Mouse (Mus musculus) neural tube, embryonic 14.5 days (tissue): Measurements from ENCODE around the gene Hoxd3. TPM values are rescaled to one million over a fixed set of nuclear protein-coding genes. Genes with fewer than 3 reads are reported as not detected.

Experiments
- ATAC-seq: fragments of 200-750 bp; cut with Nextera tagmentation; 2 replicates; pipeline ENCODE4 v1.8.0; 2017; ENCODE audit warnings: low read depth, mild to moderate bottlenecking, moderate TSS enrichment, moderate library complexity
- H3K27ac ChIP-seq: fragments of 300-500 bp; sonication (generic); 2 replicates; pipeline ENCODE4 v1.5.1; 2014; ENCODE audit warnings: low read depth, mild to moderate bottlenecking, control low read depth, low read length, moderate library complexity, mixed read lengths
- H3K27me3 ChIP-seq: fragments of 300-500 bp; sonication (generic); 2 replicates; pipeline ENCODE4 v1.6.1; 2014; ENCODE audit warnings: low read length; ENCODE audit not compliant: control insufficient read depth, insufficient read depth
- H3K36me3 ChIP-seq: fragments of 300-500 bp; sonication (generic); 2 replicates; pipeline ENCODE4 v1.6.1; 2014; ENCODE audit warnings: low read length, mixed read lengths; ENCODE audit not compliant: control insufficient read depth, insufficient read depth
- H3K4me1 ChIP-seq: fragments of 300-500 bp; sonication (generic); 2 replicates; pipeline ENCODE4 v1.6.1; 2014; ENCODE audit warnings: low read length; ENCODE audit not compliant: control insufficient read depth, insufficient read depth
- H3K4me2 ChIP-seq: fragments of 300-500 bp; sonication (generic); 2 replicates; pipeline ENCODE4 v1.6.1; 2014; ENCODE audit warnings: mild to moderate bottlenecking, low read depth, low read length, control low read depth
- H3K4me3 ChIP-seq: fragments of 300-500 bp; sonication (generic); 2 replicates; pipeline ENCODE4 v1.5.1; 2014; ENCODE audit warnings: low read depth, low read length, control low read depth, mixed read lengths
- H3K9ac ChIP-seq: fragments of 300-500 bp; sonication (generic); replicated peaks from 2 replicates; pipeline ENCODE4 v1.6.1; 2014; ENCODE audit warnings: low read depth, mild to moderate bottlenecking, control low read depth, low read length, mixed read lengths
- H3K9me3 ChIP-seq: fragments of 300-500 bp; sonication (generic); 2 replicates; pipeline ENCODE4 v1.6.1; 2016; ENCODE audit warnings: low read length; ENCODE audit not compliant: control insufficient read depth
- WGBS: fragments of 180-500 bp; shearing (Covaris S2); extraction: QIAGEN DNeasy Blood & Tissue Kit; methylation state at CpG from one replicate; pipeline ENCODE4 v1.1.7; 2014; 5-methylcytosine and 5-hydroxymethylcytosine counted together
- polyA plus RNA-seq: library from polyadenylated mRNA; unstranded; fragments of >200 nt; fragmentation: Nextera tagmentation; extraction: Ambion mirVana; gene quantifications from 2 replicates; pipeline ENCODE4 v1.2.1, GENCODE M21; 2014

Hoxd3 gene
- polyA plus RNA-seq, 1 experiment from 2014 or later: 13.5 TPM

GRCm38 (mm10) chr2:74760146-74760545, 48.4 kb downstream of the Hoxd3 start:
- ATAC-seq: no peak
- 6% methylated on average over 1 of the region's 1 CpGs for WGBS
- H3K27me3 ChIP-seq: peaks cover 5% of the 10 kb centered on the region; the same call in 1 of the 2 replicates

GRCm38 (mm10) chr2:74761941-74762340, 50.2 kb downstream of the Hoxd3 start:
- Histone ChIP-seq H3K27ac (no peak overlapping the region), H3K4me3 (0 out of 2 replicates have a peak overlapping the region, but pooled peaks have one; percentile 52), H3K4me1 (peaks cover 11% of the 10 kb centered on the region; the same call in 1 of the 2 replicates), H3K9ac (no peak overlapping the region), H3K4me2 (peak overlapping the region; percentile 100), H3K36me3 (no peaks in the 10 kb centered on the region), H3K9me3 (no peaks in the 10 kb centered on the region), H3K27me3 (peaks cover 5% of the 10 kb centered on the region; the same call in 1 of the 2 replicates)
- ATAC-seq: no peak
- WGBS: 2% methylated on average over 13 of the region's 13 CpGs

More at GRCm38 (mm10) chr2:74760146-74760545, 48.4 kb downstream of the Hoxd3 start:
- Histone ChIP-seq H3K9me3 (no peaks in the 10 kb centered on the region), H3K4me2 (no peak overlapping the region), H3K4me1 (peaks cover 11% of the 10 kb centered on the region; the same call in 1 of the 2 replicates), H3K4me3 (no peak overlapping the region), H3K9ac (no peak overlapping the region), H3K27ac (no peak overlapping the region), H3K36me3 (no peaks in the 10 kb centered on the region)

DNA sequence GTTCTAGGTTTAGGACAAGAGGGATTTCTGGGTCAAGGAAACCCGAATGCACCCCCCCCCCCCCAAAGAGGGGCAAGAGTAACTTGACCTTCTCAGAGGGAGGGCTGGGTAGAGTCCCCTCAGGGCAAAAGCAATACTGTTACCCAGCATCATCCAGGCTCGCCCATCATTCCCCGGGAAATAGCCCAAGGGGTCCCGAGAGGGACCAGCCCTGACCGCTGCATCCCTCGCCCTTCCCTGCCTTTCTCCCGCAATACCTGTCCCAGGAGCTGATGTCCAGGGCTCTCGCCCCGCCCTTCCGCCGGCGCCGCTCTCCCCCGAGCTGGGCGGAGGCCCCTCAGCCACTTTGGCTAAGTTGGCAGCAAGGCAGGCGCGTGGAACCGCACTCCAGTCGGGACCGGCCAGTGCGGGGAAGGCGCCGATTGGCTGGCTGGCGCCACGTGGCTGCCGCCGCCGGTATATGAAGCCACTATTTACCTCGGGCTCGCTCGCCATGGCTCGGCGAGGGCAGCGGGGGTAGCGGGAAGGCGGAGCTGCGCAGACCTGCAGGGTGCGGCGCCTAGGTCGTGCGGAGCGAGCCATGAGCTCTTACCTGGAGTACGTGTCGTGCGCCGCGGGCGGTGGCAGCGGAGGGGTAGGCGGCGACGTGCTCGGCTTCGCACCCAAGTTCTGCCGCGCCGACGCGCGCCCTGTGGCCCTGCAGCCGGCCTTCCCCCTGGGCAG, 51.0 kb downstream of the Hoxd3 start, which contains the start of gene Hoxd1:
TSS of gene Hoxd1 (plus strand) at position 459 of the 723 bp plus-strand sequence.
- Histone ChIP-seq H3K36me3 (no peaks in the 10 kb centered on the region), H3K9ac (peak within 1 kb of the TSS; percentile 41), H3K4me1 (peaks cover 11% of the 10 kb centered on the region; the same call in 1 of the 2 replicates), H3K4me2 (peak within 1 kb of the TSS; percentile 100), H3K27ac (no peak within 1 kb of the TSS), H3K27me3 (peaks cover 5% of the 10 kb centered on the region; the same call in 1 of the 2 replicates), H3K9me3 (no peaks in the 10 kb centered on the region), H3K4me3 (peak within 1 kb of the TSS; percentile 52)
- ATAC-seq: peak; percentile 95
- WGBS: under 1% methylated on average over 55 of the region's 61 CpGs

DNA sequence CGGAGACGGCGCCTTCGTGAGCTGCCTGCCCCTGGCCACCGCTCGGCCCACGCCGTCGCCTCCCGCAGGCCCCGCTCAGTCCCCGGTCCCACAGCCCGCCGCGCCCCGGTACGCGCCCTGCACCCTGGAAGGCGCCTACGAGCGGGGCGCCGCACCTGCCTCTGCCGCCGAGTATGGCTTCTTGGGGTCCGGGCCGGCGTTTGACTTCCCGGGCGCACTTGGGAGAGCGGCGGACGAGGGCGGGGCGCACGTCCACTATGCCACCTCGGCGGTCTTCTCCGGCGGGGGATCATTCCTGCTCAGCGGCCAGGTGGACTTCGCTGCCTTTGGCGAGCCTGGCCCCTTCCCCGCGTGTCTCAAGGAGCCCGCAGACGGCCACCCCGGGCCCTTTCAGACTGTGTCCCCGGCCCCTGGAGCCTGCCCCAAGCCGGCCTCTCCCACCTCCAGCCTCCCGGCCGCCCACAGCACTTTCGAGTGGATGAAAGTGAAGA, 51.6 kb downstream of the Hoxd3 start:
- peak overlapping the region; percentile 52 for H3K4me3 ChIP-seq
- H3K4me1 ChIP-seq: peaks cover 11% of the 10 kb centered on the region; the same call in 1 of the 2 replicates
- H3K4me2 ChIP-seq: peak overlapping the region; percentile 100
- H3K36me3 ChIP-seq: no peaks in the 10 kb centered on the region
- H3K27ac ChIP-seq: no peak overlapping the region
- H3K9ac ChIP-seq: peak overlapping the region; percentile 41
- peaks cover 5% of the 10 kb centered on the region; the same call in 1 of the 2 replicates for H3K27me3 ChIP-seq
- no peaks in the 10 kb centered on the region for H3K9me3 ChIP-seq
- ATAC-seq: peak; percentile 62; the same call in 1 of the 2 replicates
- WGBS: under 1% methylated on average over 53 of the region's 53 CpGs

DNA sequence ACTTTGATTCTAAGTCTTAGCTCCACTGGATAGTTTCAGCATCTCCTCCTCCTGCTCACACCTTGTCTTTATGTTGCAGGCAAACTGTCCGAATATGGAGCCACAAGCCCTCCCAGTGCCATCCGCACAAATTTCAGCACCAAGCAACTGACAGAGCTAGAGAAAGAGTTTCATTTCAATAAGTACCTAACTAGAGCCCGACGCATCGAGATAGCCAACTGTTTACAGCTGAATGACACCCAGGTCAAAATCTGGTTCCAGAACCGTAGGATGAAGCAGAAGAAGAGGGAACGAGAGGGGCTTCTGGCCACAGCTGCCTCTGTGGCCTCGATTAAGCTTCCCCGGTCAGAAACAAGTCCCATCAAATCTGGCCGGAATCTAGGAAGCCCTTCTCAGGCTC, 52.2 kb downstream of the Hoxd3 start:
- Histone ChIP-seq H3K9me3 (no peaks in the 10 kb centered on the region), H3K27me3 (peaks cover 5% of the 10 kb centered on the region; the same call in 1 of the 2 replicates), H3K4me2 (no peak overlapping the region), H3K4me1 (peaks cover 11% of the 10 kb centered on the region; the same call in 1 of the 2 replicates), H3K9ac (no peak overlapping the region), H3K4me3 (peak overlapping the region; percentile 52), H3K36me3 (no peaks in the 10 kb centered on the region), H3K27ac (no peak overlapping the region)
- no peak for ATAC-seq
- WGBS: 52% methylated on average over 10 of the region's 10 CpGs

DNA sequence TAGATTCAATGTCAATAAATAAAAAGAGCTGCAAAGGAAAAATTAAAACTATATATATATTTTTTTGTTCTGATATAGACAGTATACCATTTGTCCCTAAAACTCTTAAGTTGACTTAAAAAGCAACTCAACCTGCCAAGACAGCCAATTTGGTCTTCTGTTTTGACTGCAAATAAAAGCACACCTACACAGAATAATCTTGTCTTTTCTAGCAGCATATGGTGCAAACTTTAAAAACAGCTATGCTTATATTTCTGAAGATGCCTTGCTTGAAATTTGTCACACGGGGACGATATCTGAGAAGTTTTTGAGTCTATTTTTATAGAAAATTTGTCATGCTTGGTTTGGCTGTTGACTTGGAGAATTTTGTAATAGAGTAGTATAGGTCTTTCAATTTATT, 62.6 kb downstream of the Hoxd3 start:
- 91% methylated on average over 2 of the region's 2 CpGs for WGBS
- ATAC-seq: no peak
- H3K9ac ChIP-seq: no peak overlapping the region

GRCm38 (mm10) chr2:74777536-74778275, 66.0 kb downstream of the Hoxd3 start:
- Histone ChIP-seq H3K27ac (no peak overlapping the region), H3K36me3 (no peaks in the 10 kb centered on the region), H3K4me1 (no peaks in the 10 kb centered on the region), H3K4me2 (no peak overlapping the region), H3K27me3 (no peaks in the 10 kb centered on the region), H3K4me3 (no peak overlapping the region), H3K9me3 (no peaks in the 10 kb centered on the region), H3K9ac (no peak overlapping the region)
- 69% methylated on average over 13 of the region's 13 CpGs for WGBS
- no peak for ATAC-seq

More for the DNA sequence above, 62.6 kb downstream of the Hoxd3 start:
- H3K9me3 ChIP-seq: no peaks in the 10 kb centered on the region
- H3K4me2 ChIP-seq: no peak overlapping the region
- H3K36me3 ChIP-seq: no peaks in the 10 kb centered on the region
- no peaks in the 10 kb centered on the region for H3K27me3 ChIP-seq
- no peak overlapping the region for H3K27ac ChIP-seq
- H3K4me3 ChIP-seq: no peak overlapping the region
- no peaks in the 10 kb centered on the region for H3K4me1 ChIP-seq

DNA sequence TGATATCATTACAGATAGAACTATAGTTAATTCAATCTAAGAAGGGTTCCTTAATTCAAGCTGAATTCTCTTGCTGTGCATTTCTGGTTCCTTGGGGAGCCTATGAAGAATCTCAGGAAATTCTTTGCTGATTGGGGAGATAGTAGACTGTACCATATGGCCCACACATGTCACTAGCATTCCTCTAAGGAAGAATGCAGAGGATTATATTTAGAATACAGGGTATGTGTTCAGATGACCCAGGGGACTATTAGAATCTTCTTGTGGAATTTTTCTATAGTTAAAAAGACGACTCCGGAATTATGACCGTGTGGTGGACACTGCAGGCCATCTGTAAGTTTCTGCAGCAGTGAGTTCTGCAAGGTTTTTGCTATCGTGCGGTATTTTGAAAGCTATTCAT, 69.7 kb downstream of the Hoxd3 start:
- Histone ChIP-seq H3K4me3 (no peak overlapping the region), H3K9ac (no peak overlapping the region), H3K36me3 (no peaks in the 10 kb centered on the region), H3K4me2 (no peak overlapping the region), H3K9me3 (no peaks in the 10 kb centered on the region), H3K4me1 (no peaks in the 10 kb centered on the region), H3K27ac (no peak overlapping the region), H3K27me3 (no peaks in the 10 kb centered on the region)
- no peak for ATAC-seq
- WGBS: 75% methylated on average over 5 of the region's 5 CpGs
